Mouse (Mus musculus) hindbrain, embryonic 10.5 days (tissue): Measurements from ENCODE around the gene F12. TPM values are rescaled to one million over a fixed set of nuclear protein-coding genes. Genes with fewer than 3 reads are reported as not detected.

Experiments
- DNase-seq: peaks from one replicate; pipeline ENCODE4 v3.0.0-alpha.2; 2017; ENCODE audit warnings: low spot score
- H3K27ac ChIP-seq: fragments of 300-500 bp; sonication (generic); 2 replicates; pipeline ENCODE4 v1.5.1; 2016; ENCODE audit warnings: mild to moderate bottlenecking, moderate library complexity
- H3K27me3 ChIP-seq: fragments of 300-500 bp; sonication (generic); 2 replicates; pipeline ENCODE4 v1.6.1; 2016; ENCODE audit warnings: mild to moderate bottlenecking; ENCODE audit not compliant: poor library complexity, insufficient read depth, severe bottlenecking
- H3K36me3 ChIP-seq: fragments of 300-500 bp; sonication (generic); 2 replicates; pipeline ENCODE4 v1.6.1; 2016; ENCODE audit warnings: mild to moderate bottlenecking, moderate library complexity
- H3K4me1 ChIP-seq: fragments of 300-500 bp; sonication (generic); replicated peaks from 2 replicates; pipeline ENCODE4 v1.6.1; 2016; ENCODE audit warnings: mild to moderate bottlenecking
- H3K4me3 ChIP-seq: fragments of 300-500 bp; sonication (generic); 2 replicates; pipeline ENCODE4 v1.5.1; 2016; ENCODE audit warnings: mild to moderate bottlenecking, moderate library complexity
- H3K9me3 ChIP-seq: fragments of 300-500 bp; sonication (generic); 2 replicates; pipeline ENCODE4 v1.6.1; 2016; ENCODE audit warnings: mild to moderate bottlenecking, moderate library complexity
- WGBS: fragments of 180-500 bp; shearing (Covaris S2); methylation state at CpG from one replicate; pipeline ENCODE4 v1.1.7; 2016; 5-methylcytosine and 5-hydroxymethylcytosine counted together
- polyA plus RNA-seq: library from polyadenylated mRNA; unstranded; fragments of >200 nt; fragmentation: Nextera tagmentation; extraction: Ambion mirVana; gene quantifications from 2 replicates; pipeline ENCODE4 v1.2.1, GENCODE M21; 2016

The F12 gene
- polyA plus RNA-seq, 1 experiment from 2014 or later = 0.25 TPM

DNA sequence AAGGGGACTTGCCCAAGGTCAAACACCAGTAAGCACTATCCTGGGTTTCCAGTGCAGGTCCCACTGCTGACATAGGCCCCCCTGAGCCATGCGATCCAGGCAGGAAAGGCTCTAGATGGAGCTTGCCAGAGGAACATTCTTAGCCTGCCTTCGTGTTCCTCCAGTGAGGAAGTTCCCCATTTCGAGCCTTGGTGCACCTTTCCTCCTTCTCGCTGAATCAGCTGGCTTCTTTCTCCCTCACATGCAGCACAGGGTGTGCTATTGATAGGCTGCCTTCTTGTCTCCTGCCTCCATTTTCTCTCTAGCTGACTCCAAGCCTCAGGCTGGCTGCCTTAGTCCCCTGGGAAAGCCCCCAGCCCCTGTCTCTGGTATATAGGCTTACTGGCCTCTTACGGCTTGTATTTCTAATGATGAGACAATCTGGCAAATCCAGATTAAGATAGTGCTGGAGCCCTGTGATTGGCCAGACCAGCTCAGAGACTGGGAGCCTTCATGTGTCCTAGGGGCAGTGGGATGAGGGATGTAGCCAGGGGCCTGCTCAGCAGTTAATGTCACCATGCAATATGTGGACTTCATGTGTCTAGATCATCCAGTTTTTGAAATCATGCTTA, 39.3 kb upstream of the F12 start:
- WGBS = 78% methylated on average over 5 of the region's 5 CpGs
- H3K4me1 ChIP-seq = peaks cover 87% of the 10 kb centered on the region
- peak overlapping the region; percentile 97 for H3K27ac ChIP-seq
- no peak for DNase-seq
- H3K4me3 ChIP-seq = peak overlapping the region; percentile 75; the same call in 1 of the 2 replicates
- peaks cover 18% of the 10 kb centered on the region for H3K36me3 ChIP-seq
- peaks cover 28% of the 10 kb centered on the region for H3K27me3 ChIP-seq
- H3K9me3 ChIP-seq = no peaks in the 10 kb centered on the region

DNA sequence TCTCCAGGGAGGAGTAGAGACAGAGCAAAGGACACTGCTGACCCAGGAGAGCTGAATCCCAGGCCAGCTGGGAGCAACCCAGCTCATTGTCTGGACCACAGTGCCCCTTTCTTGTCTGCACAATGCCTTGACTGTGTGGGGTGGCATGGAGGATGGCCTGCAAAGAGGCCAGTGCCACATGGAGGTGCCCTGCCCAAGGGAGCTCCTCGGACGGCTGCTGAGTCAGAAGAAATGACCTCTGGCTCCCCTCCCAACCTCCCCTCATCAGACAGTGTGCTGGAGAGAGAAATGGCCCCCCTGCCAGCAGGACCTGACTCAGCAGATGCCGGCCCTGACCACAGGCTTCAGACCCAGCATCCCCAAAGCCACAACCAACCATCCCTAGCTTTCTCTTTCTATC, 38.6 kb upstream of the F12 start:
- Histone ChIP-seq H3K9me3 (no peaks in the 10 kb centered on the region), H3K27me3 (peaks cover 25% of the 10 kb centered on the region), H3K4me1 (peaks cover 80% of the 10 kb centered on the region), H3K4me3 (peak overlapping the region; percentile 75), H3K27ac (peak overlapping the region; percentile 97), H3K36me3 (peaks cover 25% of the 10 kb centered on the region)
- WGBS = 6% methylated on average over 3 of the region's 3 CpGs
- peak; percentile 64 for DNase-seq

DNA sequence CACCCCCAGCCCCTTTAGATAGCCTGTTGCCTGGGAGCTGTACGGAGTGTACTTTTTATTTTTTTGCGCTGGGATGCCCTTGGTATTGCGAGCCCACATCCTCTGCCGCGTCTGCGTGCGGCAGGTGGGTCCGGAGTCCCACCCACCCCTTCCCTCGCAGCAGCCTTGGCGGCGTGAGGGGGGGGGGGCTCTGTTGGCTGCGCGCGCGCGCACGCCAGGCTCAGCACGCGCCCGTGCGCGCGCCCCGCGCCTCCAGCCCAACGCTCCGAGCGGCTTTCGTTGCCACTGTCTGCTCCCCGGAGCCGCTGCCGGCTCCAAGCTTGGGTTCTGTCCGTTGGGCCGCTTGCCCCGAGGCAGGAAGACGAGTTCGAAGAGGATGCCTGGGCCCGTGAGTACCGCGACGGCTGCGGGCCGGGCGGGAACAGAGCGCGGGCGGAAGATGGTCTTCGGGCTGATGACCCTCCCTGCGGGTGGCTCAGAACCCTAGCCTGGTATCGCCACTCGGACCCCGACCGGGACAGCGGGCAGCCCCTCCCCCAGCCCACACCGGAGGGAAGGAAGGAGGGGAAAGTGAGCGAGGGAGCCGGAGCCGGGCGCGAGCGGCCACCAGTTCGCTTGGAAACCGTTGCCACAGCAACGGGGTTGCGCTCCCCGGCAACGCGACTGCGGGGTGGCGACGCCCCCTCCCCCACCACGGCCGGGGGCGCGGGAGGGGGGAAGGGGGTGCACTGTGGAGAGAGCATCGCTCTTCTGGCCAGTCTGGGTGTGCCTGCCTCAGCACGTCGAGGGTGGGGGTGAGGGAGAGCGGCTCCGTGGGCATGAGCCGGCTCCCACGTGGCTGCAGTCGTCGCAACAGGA, 37.7 kb upstream of the F12 start, which contains the start of gene Prr7:
Gene Prr7 (plus strand): TSS at position 241 of the 858 bp plus-strand sequence.
- Histone ChIP-seq H3K27me3 (peaks cover 16% of the 10 kb centered on the region), H3K36me3 (peaks cover 35% of the 10 kb centered on the region), H3K4me3 (peak within 1 kb of the TSS; percentile 75), H3K9me3 (no peaks in the 10 kb centered on the region), H3K27ac (peak within 1 kb of the TSS; percentile 97), H3K4me1 (peaks cover 70% of the 10 kb centered on the region)
- under 1% methylated on average over 84 of the region's 84 CpGs for WGBS
- peak; percentile 88 for DNase-seq

DNA sequence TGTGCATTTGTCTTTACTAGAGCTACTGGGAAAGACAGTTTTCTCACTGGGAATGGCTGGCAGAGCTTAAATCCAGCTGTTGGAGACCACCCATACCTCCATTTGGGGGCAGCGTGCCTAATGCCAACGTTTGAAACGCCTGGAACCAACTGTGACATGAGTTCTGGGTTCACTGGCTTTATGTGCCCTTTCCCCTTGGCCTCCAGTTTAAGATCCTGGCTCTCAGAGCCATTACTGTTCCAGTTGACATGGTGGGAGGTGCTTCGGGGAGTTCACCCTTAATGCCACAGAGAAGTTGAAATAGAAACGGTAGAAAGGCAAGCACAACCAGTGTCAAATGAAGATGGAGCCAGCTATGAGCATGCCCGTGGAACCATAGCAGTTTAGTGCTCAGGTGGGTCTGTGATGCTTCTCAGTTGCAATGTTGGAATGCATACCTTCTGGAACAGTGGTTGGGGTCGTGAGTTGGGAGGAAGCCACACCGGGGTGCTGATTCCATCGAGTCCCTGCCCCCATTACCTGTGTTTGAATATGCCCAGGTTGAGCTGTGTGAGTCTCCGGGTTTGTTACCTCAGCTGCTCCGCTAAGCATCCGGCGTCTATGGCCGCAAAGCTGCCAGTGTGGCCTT, 36.9 kb upstream of the F12 start:
- Histone ChIP-seq H3K36me3 (peaks cover 42% of the 10 kb centered on the region), H3K9me3 (no peaks in the 10 kb centered on the region), H3K27me3 (peaks cover 13% of the 10 kb centered on the region), H3K4me1 (peaks cover 63% of the 10 kb centered on the region), H3K4me3 (peak overlapping the region; percentile 75), H3K27ac (peak overlapping the region; percentile 97)
- 9% methylated on average over 14 of the region's 14 CpGs for WGBS
- no peak for DNase-seq

DNA sequence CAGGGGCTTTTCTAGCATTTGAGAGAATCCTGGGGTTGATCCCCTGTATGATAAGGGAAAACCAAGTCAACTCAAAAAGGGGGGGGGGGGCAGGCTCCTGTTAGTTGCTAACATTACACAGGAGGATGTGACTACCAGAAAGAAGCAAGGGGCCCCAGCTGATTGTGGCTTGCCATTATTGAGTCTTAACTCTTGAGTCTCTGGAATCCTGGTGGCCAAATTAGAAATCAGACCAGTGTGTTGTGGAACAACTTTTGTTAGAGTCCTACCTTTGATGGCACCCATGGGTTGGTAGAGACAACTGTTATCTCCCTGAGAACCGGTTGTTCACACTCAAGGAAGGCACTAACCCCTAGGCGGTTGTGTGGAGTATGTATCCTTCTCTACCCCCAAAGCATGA, 36.4 kb upstream of the F12 start:
- Histone ChIP-seq H3K27ac (peak overlapping the region; percentile 97), H3K9me3 (no peaks in the 10 kb centered on the region), H3K27me3 (peaks cover 10% of the 10 kb centered on the region), H3K4me3 (no peak overlapping the region), H3K4me1 (peaks cover 58% of the 10 kb centered on the region), H3K36me3 (peaks cover 48% of the 10 kb centered on the region)
- 45% methylated on average over 2 of the region's 2 CpGs for WGBS
- no peak for DNase-seq

DNA sequence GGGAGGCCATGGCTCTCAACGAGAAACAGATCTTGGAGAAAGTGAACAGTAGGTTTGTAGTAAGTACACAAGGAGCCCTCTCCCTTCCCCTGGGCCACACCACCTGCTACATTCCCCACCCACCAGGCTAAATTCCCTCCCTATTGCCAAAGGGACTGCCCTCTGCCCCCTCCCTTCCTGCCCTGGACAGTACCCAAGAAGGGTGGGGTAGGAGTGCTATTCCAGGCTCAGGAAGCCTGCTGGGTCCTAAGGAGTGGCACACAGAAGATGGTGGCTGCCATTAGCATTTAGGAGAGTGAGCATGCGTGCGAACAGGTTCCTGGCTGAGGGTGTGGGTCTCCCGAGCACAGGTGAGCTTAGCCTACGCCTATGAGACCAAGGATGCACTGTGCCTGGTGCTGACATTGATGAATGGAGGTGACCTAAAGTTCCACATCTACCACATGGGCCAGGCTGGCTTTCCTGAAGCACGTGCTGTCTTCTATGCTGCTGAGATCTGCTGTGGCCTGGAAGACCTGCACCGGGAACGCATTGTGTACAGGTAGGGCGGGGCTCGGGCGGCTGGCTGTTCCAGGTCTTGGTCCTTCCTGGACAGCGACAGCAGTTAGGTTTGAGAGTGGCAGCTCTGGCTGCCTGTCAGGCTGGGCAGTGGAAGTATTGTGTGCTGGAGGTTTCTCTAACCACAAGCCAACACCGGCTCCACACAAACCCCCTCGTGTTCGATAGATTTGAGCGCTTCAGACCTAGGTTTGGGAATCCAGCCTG, 25.4 kb upstream of the F12 start:
- WGBS = 97% methylated on average over 16 of the region's 16 CpGs
- peaks cover 20% of the 10 kb centered on the region for H3K4me1 ChIP-seq
- H3K36me3 ChIP-seq = peaks cover 92% of the 10 kb centered on the region
- no peak for DNase-seq
- H3K27ac ChIP-seq = no peak overlapping the region
- no peaks in the 10 kb centered on the region for H3K9me3 ChIP-seq
- H3K27me3 ChIP-seq = no peaks in the 10 kb centered on the region
- H3K4me3 ChIP-seq = no peak overlapping the region

DNA sequence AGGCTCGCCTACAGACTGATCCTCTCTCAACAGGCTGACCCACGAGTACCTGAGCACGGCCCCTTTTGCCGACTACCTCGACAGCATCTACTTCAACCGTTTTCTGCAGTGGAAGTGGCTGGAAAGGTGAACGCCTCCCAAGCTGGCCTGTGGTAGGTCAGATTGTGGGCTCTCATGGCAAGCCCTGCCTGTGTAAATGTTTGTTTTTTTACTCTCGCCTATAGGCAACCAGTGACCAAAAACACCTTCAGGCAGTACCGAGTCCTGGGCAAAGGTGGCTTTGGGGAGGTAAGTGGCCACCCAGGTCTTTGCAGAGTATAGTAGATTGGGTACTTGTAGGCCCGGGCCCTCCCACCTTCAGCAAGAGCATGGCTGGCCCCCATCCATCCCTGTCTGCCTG, 24.7 kb upstream of the F12 start:
- H3K9me3 ChIP-seq = no peaks in the 10 kb centered on the region
- peaks cover 27% of the 10 kb centered on the region for H3K4me1 ChIP-seq
- no peak overlapping the region for H3K4me3 ChIP-seq
- WGBS = 93% methylated on average over 10 of the region's 10 CpGs
- no peak overlapping the region for H3K27ac ChIP-seq
- DNase-seq = no peak
- H3K36me3 ChIP-seq = peaks cover 86% of the 10 kb centered on the region
- H3K27me3 ChIP-seq = no peaks in the 10 kb centered on the region

DNA sequence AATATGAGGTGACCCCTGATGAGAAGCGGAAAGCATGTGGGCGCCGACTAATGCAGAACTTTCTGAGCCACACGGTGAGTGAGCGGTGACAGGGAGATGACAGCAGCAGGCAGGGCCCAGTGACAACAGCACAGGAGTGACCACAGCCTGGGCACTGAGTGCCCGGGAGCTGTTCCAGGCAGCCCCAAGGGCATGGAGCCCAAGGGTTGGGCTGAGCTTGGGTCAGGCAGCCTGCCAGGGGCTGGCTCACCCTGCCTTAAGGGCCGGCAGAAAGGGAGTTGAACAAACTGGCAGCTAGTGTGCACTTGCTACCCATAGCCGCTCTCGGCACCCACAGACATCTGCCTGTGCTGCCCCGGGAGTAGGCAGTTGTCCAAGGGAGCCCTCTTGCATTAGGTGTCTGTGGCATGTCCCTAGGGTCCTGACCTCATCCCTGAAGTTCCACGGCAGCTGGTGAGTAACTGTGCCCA, 24.0 kb upstream of the F12 start:
- DNase-seq = no peak
- Histone ChIP-seq H3K9me3 (no peaks in the 10 kb centered on the region), H3K4me1 (peaks cover 34% of the 10 kb centered on the region), H3K27ac (no peak overlapping the region), H3K36me3 (peaks cover 79% of the 10 kb centered on the region), H3K4me3 (no peak overlapping the region), H3K27me3 (no peaks in the 10 kb centered on the region)
- WGBS = 94% methylated on average over 11 of the region's 11 CpGs

DNA sequence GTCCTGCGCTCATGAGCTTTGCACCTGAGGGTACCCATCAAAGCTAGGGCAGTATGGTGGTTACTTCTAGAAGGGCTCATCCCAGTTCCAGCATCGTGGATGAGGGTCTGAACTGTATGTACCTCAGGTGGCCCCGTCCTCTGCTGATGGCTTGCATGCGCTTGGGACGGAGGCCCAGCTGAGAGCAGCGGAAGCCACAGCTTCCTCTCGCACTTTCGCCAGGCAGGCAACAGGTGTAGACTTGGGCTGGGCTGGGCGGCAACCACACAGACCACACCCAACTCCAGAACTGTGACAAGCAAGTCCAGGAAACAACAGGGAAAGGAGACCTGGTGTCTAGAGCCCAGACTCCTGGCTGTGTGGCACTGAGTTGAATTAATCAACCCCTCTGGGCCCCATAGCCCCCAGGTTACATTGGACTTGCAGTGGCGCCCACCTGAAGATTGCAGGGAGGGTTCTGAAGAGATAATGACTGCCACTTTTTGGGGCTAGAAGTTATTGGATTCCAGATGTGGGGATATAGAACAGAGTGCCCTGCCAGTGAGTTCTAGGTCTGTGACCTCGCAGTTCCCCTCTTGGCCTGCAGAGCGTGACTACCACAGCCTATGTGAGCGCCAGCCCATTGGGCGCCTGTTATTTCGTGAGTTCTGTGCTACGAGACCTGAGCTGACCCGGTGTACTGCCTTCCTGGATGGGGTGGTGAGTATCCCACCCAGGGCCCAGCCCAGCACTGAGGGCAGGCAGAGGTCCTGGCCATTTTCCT, 23.3 kb upstream of the F12 start:
- WGBS = 93% methylated on average over 17 of the region's 17 CpGs
- H3K9me3 ChIP-seq = no peaks in the 10 kb centered on the region
- H3K27me3 ChIP-seq = no peaks in the 10 kb centered on the region
- H3K27ac ChIP-seq = no peak overlapping the region
- DNase-seq = no peak
- no peak overlapping the region for H3K4me3 ChIP-seq
- H3K36me3 ChIP-seq = peaks cover 72% of the 10 kb centered on the region
- H3K4me1 ChIP-seq = peaks cover 34% of the 10 kb centered on the region

DNA sequence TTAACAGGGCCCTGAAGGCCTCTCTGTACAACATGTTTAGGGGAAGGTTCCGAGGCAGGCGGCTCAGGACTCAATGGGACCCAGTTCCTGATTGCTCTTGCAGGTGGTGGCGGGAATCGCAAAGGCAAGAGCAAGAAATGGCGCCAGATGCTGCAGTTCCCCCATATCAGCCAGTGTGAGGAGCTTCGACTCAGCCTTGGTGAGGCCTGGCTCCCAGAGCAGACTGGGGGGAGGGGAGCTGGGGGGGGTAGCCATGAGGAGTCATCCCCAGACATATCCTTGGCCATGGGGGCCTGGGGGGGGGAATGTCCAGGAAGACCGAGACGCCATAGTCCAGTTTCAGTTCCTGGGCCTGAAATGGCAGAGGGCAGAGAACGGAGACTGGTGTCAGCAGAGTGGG, 22.6 kb upstream of the F12 start:
- no peak for DNase-seq
- Histone ChIP-seq H3K27ac (no peak overlapping the region), H3K27me3 (no peaks in the 10 kb centered on the region), H3K36me3 (peaks cover 65% of the 10 kb centered on the region), H3K9me3 (no peaks in the 10 kb centered on the region), H3K4me1 (peaks cover 37% of the 10 kb centered on the region), H3K4me3 (no peak overlapping the region)
- WGBS = 94% methylated on average over 9 of the region's 9 CpGs

DNA sequence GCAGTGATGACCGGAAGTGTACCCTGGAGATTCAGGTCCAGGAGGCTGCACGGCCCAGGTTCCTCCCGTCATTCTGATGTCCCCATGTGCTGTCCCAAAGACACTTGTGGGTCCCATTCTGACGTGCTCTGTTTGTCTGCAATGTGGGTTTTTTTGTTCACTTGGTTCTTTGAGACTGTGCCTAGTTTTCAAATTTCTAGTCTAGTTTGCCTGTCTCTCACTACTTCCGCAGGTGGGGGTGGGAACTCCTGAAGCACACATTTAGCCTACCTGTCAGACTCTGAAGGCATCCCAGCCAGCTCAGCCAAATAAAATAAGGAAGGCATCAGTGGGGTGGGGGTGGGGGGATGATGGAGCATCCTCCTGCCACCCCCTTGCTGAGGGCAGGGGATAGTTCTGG, 21.5 kb upstream of the F12 start:
- H3K4me3 ChIP-seq = no peak overlapping the region

DNA sequence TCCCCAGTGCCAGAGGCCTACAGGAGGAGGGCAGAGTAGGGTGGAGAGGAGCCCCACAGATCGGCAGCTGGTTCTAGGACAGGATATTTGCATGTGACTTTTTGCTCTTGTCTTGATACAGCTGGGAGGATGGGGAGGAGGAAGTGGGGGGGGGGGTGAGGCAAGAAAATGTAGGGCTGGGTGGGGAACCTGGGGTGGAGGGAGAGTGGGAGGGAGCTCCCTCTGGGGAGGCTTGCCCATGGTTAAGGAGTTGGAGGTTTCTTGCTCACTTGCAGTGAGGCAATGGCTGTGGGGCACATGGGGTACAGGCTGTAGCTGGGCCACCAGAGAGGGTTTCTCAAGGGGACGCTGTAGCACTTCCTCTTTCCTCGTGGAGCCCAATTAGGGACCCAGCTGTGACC, 20.9 kb upstream of the F12 start:
- Histone ChIP-seq H3K36me3 (peaks cover 48% of the 10 kb centered on the region), H3K27ac (no peak overlapping the region), H3K9me3 (no peaks in the 10 kb centered on the region), H3K27me3 (no peaks in the 10 kb centered on the region), H3K4me3 (peak overlapping the region; percentile 90; the same call in 1 of the 2 replicates), H3K4me1 (peaks cover 44% of the 10 kb centered on the region)
- WGBS = 65% methylated on average over 3 of the region's 3 CpGs
- DNase-seq = no peak

More for the DNA sequence above, 21.5 kb upstream of the F12 start:
- H3K27me3 ChIP-seq = no peaks in the 10 kb centered on the region
- no peak overlapping the region for H3K27ac ChIP-seq
- no peak for DNase-seq
- peaks cover 44% of the 10 kb centered on the region for H3K4me1 ChIP-seq
- peaks cover 54% of the 10 kb centered on the region for H3K36me3 ChIP-seq
- WGBS = 94% methylated on average over 5 of the region's 5 CpGs
- no peaks in the 10 kb centered on the region for H3K9me3 ChIP-seq
